Mouse (Mus musculus) myocyte (in vitro differentiated cells): ENCODE data around the gene Tmprss5. TPM values are rescaled to one million over a fixed set of nuclear protein-coding genes. Genes with fewer than 3 reads are reported as not detected.

Source experiments
- H3K27me3 ChIP-seq: one replicate; pipeline ENCODE4 v1.6.1; 2011; ENCODE audit not compliant: control insufficient read depth, insufficient read depth, insufficient read length
- H3K36me3 ChIP-seq: one replicate; pipeline ENCODE4 v1.6.1; 2011; ENCODE audit not compliant: control insufficient read depth, insufficient read depth
- H3K4me2 ChIP-seq: one replicate; pipeline ENCODE4 v1.6.1; 2011; ENCODE audit warnings: low read depth, control low read depth
- H3K4me3 ChIP-seq: one replicate; pipeline ENCODE4 v1.5.1; 2011; ENCODE audit warnings: mild to moderate bottlenecking, control low read depth, moderate library complexity
- H3K79me2 ChIP-seq: one replicate; pipeline ENCODE4 v1.6.1; 2011; ENCODE audit not compliant: control insufficient read depth, insufficient read depth
- H3ac ChIP-seq: one replicate; pipeline ENCODE4 v1.6.1; 2011; ENCODE audit not compliant: control insufficient read depth, insufficient read length
- CEBPB ChIP-seq: IDR thresholded peaks from 2 replicates; pipeline ENCODE4 v1.6.1; 2011; ENCODE audit warnings: mild to moderate bottlenecking, moderate library complexity; ENCODE audit not compliant: poor library complexity, insufficient read depth, severe bottlenecking
- E2F4 ChIP-seq: IDR thresholded peaks from one replicate; pipeline ENCODE4 v1.6.1; 2011; ENCODE audit warnings: mild to moderate bottlenecking, control low read depth, moderate library complexity; ENCODE audit not compliant: insufficient read depth
- MAX ChIP-seq: IDR thresholded peaks from one replicate; pipeline ENCODE4 v1.6.1; 2011; ENCODE audit warnings: low read depth, mild to moderate bottlenecking, control low read depth
- MYOD1 ChIP-seq, 3 experiments: IDR thresholded peaks; one replicate each; pipeline ENCODE4 v1.6.1; 2011; ENCODE audit warnings: control low read depth in 2 of 3, low read depth in 2 of 3, mild to moderate bottlenecking in 2 of 3, moderate library complexity in 1 of 3; ENCODE audit not compliant: insufficient read length in 2 of 3, control insufficient read depth in 1 of 3
- MYOG ChIP-seq, 3 experiments: IDR thresholded peaks; one replicate each; pipeline ENCODE4 v1.6.1; 2011; ENCODE audit warnings: control low read depth in 2 of 3, low read depth in 2 of 3, mild to moderate bottlenecking in 2 of 3; ENCODE audit not compliant: insufficient read length in 2 of 3, control insufficient read depth in 1 of 3, insufficient read depth in 1 of 3
- POLR2A ChIP-seq: IDR thresholded peaks from one replicate; pipeline ENCODE4 v1.6.1; 2011; ENCODE audit warnings: low read depth, mild to moderate bottlenecking, control low read depth, moderate library complexity; ENCODE audit not compliant: insufficient read length
- POLR2AphosphoS2 ChIP-seq: IDR thresholded peaks from one replicate; pipeline ENCODE4 v1.6.1; 2011; ENCODE audit warnings: low read depth, control low read depth; ENCODE audit not compliant: insufficient read length
- REST ChIP-seq: IDR thresholded peaks from one replicate; pipeline ENCODE4 v1.6.1; 2011; ENCODE audit warnings: mild to moderate bottlenecking, control low read depth, moderate library complexity; ENCODE audit not compliant: insufficient read depth, insufficient read length
- SRF ChIP-seq: IDR thresholded peaks from one replicate; pipeline ENCODE4 v1.6.1; 2011; ENCODE audit warnings: low read depth; ENCODE audit not compliant: control insufficient read depth, insufficient read length
- TCF12 ChIP-seq: IDR thresholded peaks from one replicate; pipeline ENCODE4 v1.6.1; 2011; ENCODE audit warnings: mild to moderate bottlenecking, control low read depth; ENCODE audit not compliant: poor library complexity, insufficient read depth, severe bottlenecking
- TCF3 ChIP-seq: IDR thresholded peaks from one replicate; pipeline ENCODE4 v1.6.1; 2011; ENCODE audit warnings: low read depth, control low read depth; ENCODE audit not compliant: insufficient read length
- USF1 ChIP-seq: IDR thresholded peaks from one replicate; pipeline ENCODE4 v1.6.1; 2011; ENCODE audit warnings: low read depth, mild to moderate bottlenecking, control low read depth, moderate library complexity
- polyA plus RNA-seq: library from polyadenylated mRNA; unstranded; fragments of >200 nt; fragmentation: generic; extraction: Trizol; gene quantifications from one replicate; pipeline ENCODE4 v1.2.1, GENCODE M21; 2012; ENCODE audit warnings: missing spikeins

Tmprss5 gene
- polyA plus RNA-seq, 1 experiment: not detected

DNA sequence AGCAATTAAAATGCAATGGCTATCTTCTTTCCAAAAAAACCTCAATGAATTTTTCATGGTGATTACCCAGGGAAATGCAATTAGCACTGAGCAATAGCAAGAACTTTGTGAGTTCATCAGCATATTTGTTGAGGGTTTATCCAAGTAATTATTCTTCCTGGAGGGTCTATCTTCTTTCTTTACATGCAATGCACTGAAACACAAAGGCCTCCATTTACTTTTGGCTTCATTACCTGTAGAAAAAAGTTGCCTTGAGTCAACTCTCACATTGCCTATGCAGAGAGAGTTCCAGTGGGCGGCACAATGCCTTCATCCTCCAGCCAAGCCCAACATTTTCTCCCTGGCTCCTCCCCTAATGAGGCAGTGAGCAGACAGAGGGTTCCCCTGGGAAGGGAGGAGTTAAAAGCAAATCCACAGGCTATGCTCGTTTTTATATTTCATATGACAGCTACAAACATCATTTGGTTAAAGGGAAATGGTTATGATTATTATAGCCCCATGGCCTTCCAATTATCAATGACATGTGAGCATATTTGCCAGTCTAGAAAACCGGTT lies 37.3 kb downstream of the Tmprss5 start:
- no peaks in the 10 kb centered on the region for H3K79me2 ChIP-seq
- TF ChIP-seq SRF: no peak
- TF ChIP-seq MYOD1 (IDR thresholded peaks at IDR 0.05; ENCODE audit: control insufficient read depth in 1 of 3, insufficient read length in 2 of 3, low read depth in 2 of 3): no peak
- TF ChIP-seq MYOG (IDR thresholded peaks at IDR 0.05; ENCODE audit: control insufficient read depth in 1 of 3, insufficient read depth in 1 of 3, insufficient read length in 2 of 3, low read depth in 2 of 3): no peak
- no peak for TF ChIP-seq POLR2AphosphoS2
- no peak for TF ChIP-seq TCF3
- no peak for TF ChIP-seq POLR2A
- TF ChIP-seq REST: no peak
- no peak for TF ChIP-seq CEBPB
- no peak for TF ChIP-seq USF1
- TF ChIP-seq MAX: no peak
- H3ac ChIP-seq: no peak overlapping the region
- H3K4me3 ChIP-seq: no peak overlapping the region
- no peaks in the 10 kb centered on the region for H3K27me3 ChIP-seq
- H3K36me3 ChIP-seq: no peaks in the 10 kb centered on the region
- H3K4me2 ChIP-seq: no peak overlapping the region

DNA sequence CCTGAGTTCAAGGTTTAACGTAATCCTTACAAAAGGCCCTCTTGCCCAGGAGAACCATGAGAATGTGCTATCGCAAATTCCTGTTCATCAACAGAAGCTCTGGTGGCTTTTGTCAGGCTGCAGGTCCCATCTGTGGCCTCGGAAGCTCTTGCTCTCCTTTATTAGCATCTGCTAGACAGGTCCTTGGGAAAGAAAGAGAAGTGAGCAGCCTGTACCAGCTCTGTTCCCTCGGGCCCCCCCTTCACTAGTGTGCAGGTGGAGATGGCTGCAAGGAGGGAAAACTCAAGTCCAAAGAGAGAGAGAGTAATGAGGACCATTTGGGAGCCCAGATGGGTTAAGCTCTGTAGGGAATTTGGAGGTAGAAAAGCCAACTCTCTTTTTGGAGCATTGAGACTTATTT lies 38.7 kb downstream of the Tmprss5 start:
- no peaks in the 10 kb centered on the region for H3K27me3 ChIP-seq
- no peaks in the 10 kb centered on the region for H3K79me2 ChIP-seq
- no peak overlapping the region for H3K4me3 ChIP-seq
- no peak overlapping the region for H3ac ChIP-seq
- no peak overlapping the region for H3K4me2 ChIP-seq
- no peaks in the 10 kb centered on the region for H3K36me3 ChIP-seq
- TF ChIP-seq MYOG (IDR thresholded peaks at IDR 0.05; ENCODE audit: control insufficient read depth in 1 of 3, insufficient read depth in 1 of 3, insufficient read length in 2 of 3, low read depth in 2 of 3) (no peak), POLR2AphosphoS2 (no peak), TCF12 (no peak), CEBPB (no peak), USF1 (no peak)

DNA sequence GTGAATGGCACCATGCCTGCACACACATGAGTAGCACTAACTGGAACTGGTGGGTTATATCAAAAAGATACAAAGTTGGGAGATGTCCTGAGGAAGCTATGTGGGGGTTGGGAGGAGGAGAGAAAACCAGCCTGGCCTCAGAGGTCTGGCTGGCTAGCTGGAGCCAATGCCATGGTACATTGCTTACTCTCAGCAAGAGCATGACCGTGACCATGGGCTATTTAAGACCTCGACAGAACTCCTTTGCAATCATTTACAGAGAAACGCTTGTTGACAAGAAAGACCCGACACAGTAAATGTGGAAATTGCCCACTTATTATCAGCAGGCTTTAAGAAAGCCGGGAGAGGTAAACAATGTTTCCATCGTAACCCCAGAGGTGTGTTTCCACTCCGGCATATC lies 44.6 kb downstream of the Tmprss5 start:
- H3K4me3 ChIP-seq: no peak overlapping the region
- H3K27me3 ChIP-seq: no peaks in the 10 kb centered on the region
- no peaks in the 10 kb centered on the region for H3K36me3 ChIP-seq
- H3ac ChIP-seq: no peak overlapping the region
- no peaks in the 10 kb centered on the region for H3K79me2 ChIP-seq
- H3K4me2 ChIP-seq: no peak overlapping the region
- TF ChIP-seq USF1: no peak
- no peak for TF ChIP-seq E2F4
- TF ChIP-seq MYOG (IDR thresholded peaks at IDR 0.05; ENCODE audit: control insufficient read depth in 1 of 3, insufficient read depth in 1 of 3, insufficient read length in 2 of 3, low read depth in 2 of 3): no peak
- TF ChIP-seq POLR2A: no peak
- TF ChIP-seq REST: no peak
- TF ChIP-seq MYOD1 (IDR thresholded peaks at IDR 0.05; ENCODE audit: control insufficient read depth in 1 of 3, insufficient read length in 2 of 3, low read depth in 2 of 3): no peak
- no peak for TF ChIP-seq CEBPB
- TF ChIP-seq TCF12: no peak
- TF ChIP-seq TCF3: no peak
- no peak for TF ChIP-seq POLR2AphosphoS2
- TF ChIP-seq SRF: no peak
- TF ChIP-seq MAX: no peak

DNA sequence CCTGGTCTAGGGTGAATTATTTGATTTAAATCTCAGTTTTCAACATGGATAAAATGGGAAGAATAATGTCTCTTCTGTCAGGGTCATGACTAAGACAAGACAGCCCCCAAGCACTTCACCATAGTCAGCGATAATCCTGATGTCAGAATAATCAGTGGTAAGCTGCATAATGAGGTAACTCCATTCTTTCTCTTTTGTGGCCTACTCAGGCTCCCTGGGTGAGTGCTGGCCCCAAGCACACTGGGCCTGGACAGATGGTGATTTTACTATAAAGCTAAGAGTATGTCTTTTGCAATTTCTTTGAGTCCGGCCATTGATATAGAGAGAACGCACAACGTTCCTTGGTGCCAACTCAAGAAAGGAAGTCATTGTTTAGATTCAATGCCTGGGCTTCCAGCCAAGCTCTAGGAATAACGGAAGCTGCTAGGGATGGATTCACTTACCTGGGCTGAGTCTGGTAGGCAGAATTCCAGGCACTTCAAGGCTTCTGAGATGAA lies 49.5 kb downstream of the Tmprss5 start:
- TF ChIP-seq REST (no peak), TCF3 (no peak), CEBPB (no peak), MAX (no peak), MYOG (IDR thresholded peaks at IDR 0.05; ENCODE audit: control insufficient read depth in 1 of 3, insufficient read depth in 1 of 3, insufficient read length in 2 of 3, low read depth in 2 of 3) (no peak), USF1 (no peak), SRF (no peak), POLR2AphosphoS2 (no peak), E2F4 (no peak), POLR2A (no peak), MYOD1 (IDR thresholded peaks at IDR 0.05; ENCODE audit: control insufficient read depth in 1 of 3, insufficient read length in 2 of 3, low read depth in 2 of 3) (no peak)
- no peaks in the 10 kb centered on the region for H3K27me3 ChIP-seq
- H3K36me3 ChIP-seq: no peaks in the 10 kb centered on the region
- no peak overlapping the region for H3K4me2 ChIP-seq
- no peak overlapping the region for H3K4me3 ChIP-seq
- no peaks in the 10 kb centered on the region for H3K79me2 ChIP-seq
- no peak overlapping the region for H3ac ChIP-seq

DNA sequence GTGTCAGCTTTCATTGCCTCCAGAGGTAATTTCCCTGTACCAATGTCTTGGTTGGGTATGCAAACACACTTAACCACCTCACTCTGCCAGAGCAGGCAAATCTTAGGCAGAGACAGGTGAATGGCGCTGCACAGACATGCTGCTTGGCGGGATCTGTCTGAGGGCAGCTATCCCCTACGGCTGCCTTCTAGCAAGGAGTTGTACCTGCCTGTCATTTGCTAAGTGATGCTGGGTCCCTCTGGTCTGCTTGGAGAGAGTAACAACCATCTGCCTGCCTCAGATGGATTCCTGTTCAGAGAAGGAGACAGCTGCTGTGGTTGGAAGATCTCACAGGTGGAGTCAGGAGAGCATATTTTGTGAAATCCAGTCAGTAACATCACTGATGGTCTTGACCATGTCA lies 62.8 kb downstream of the Tmprss5 start:
- H3K4me2 ChIP-seq: no peak overlapping the region
- H3K36me3 ChIP-seq: no peaks in the 10 kb centered on the region
- no peak overlapping the region for H3ac ChIP-seq
- H3K79me2 ChIP-seq: no peaks in the 10 kb centered on the region
- H3K27me3 ChIP-seq: no peaks in the 10 kb centered on the region
- TF ChIP-seq MAX (no peak), SRF (no peak), TCF12 (no peak), POLR2AphosphoS2 (no peak), MYOG (IDR thresholded peaks at IDR 0.05; ENCODE audit: control insufficient read depth in 1 of 3, insufficient read depth in 1 of 3, insufficient read length in 2 of 3, low read depth in 2 of 3) (no peak), POLR2A (no peak), REST (no peak), TCF3 (no peak), E2F4 (no peak), USF1 (no peak), MYOD1 (IDR thresholded peaks at IDR 0.05; ENCODE audit: control insufficient read depth in 1 of 3, insufficient read length in 2 of 3, low read depth in 2 of 3) (no peak), CEBPB (no peak)
- no peak overlapping the region for H3K4me3 ChIP-seq
